In the genomic region with DNA sequence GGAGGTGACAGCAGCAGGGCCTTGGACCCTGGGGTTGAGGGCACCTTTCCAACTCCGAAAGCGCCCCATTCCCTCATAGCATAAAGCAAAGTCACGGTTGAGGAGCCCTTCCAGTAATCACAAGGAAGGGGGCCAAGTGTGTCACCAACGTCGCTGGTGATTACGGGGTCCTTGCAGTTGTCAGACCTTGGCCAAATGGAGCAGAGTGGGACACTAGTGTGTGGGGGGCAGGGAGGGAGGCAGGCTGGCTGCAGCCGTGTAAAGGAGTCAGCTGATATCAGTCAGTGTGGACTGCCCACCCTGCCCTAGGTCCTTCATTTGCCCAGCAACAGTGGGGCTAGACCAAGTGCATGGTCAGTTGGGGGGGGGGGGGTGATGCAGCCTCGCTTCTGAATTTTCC, we compare ENCODE assay signal across 8 mouse cellular contexts. TPM values are rescaled to one million over a fixed set of nuclear protein-coding genes. Genes with fewer than 3 reads are reported as not detected.
DNase-seq lines count a peak whose midpoint lies in the region; ATAC-seq lines count a peak whose summit lies in the region.

No protein-coding gene starts in this region.

- H3K9ac ChIP-seq in heart, embryonic 16.5 days (ENCODE audit: low read length): peak overlapping the region; percentile 41; the same call in 1 of the 2 replicates
- H3K9ac ChIP-seq in hindbrain, embryonic 12.5 days: peak overlapping the region; percentile 79

- no peaks in the 10 kb centered on the region for H3K27me3 ChIP-seq in heart, embryonic 16.5 days (ENCODE audit: control insufficient read depth, insufficient read depth, low read length)
- no peaks in the 10 kb centered on the region for H3K27me3 ChIP-seq in hindbrain, embryonic 12.5 days

- peak overlapping the region; percentile 89 for H3K4me3 ChIP-seq in heart, embryonic 16.5 days (ENCODE audit: low read length)
- H3K4me3 ChIP-seq in hindbrain, embryonic 12.5 days: peak overlapping the region; percentile 69

- H3K9me3 ChIP-seq in heart, embryonic 16.5 days (replicated peaks; ENCODE audit: control insufficient read depth, low read length): no peaks in the 10 kb centered on the region
- H3K9me3 ChIP-seq in hindbrain, embryonic 12.5 days (replicated peaks): no peaks in the 10 kb centered on the region

- peak overlapping the region; percentile 90 for H3K4me2 ChIP-seq in heart, embryonic 16.5 days (ENCODE audit: low read depth, low read length)
- peak overlapping the region; percentile 89 for H3K4me2 ChIP-seq in hindbrain, embryonic 12.5 days (replicated peaks)

- WGBS in heart, embryonic 16.5 days: 38% methylated on average over 8 of the region's 8 CpGs
- 48% methylated on average over 8 of the region's 8 CpGs for WGBS in hindbrain, embryonic 12.5 days

- no peak overlapping the region for H3K27ac ChIP-seq in heart, embryonic 16.5 days (ENCODE audit: low read length)
- peak overlapping the region; percentile 84 for H3K27ac ChIP-seq in hindbrain, embryonic 12.5 days

- DNase-seq in heart, adult 8-10 months (ENCODE audit: low spot score): no peak
- no peak for DNase-seq in embryo, embryonic 9.5 days (ENCODE audit: extremely low spot score)
- DNase-seq in adrenal gland, postnatal 25 days: no peak
- no peak for DNase-seq in left cerebral cortex, adult 11 months (ENCODE audit: low spot score)

- peaks cover 38% of the 10 kb centered on the region for H3K4me1 ChIP-seq in heart, embryonic 16.5 days (ENCODE audit: control insufficient read depth, insufficient read depth, low read length)
- H3K4me1 ChIP-seq in hindbrain, embryonic 12.5 days: peaks cover 33% of the 10 kb centered on the region

- peaks cover 46% of the 10 kb centered on the region for H3K36me3 ChIP-seq in heart, embryonic 16.5 days (ENCODE audit: control insufficient read depth, insufficient read depth)
- peaks cover 59% of the 10 kb centered on the region for H3K36me3 ChIP-seq in hindbrain, embryonic 12.5 days

- no peak for ATAC-seq in heart, embryonic 16.5 days (replicated peaks; ENCODE audit: extremely low read depth, insufficient read depth, low FRiP score)
- peak; percentile 4; the same call in 1 of the 2 replicates for ATAC-seq in common myeloid progenitor, adult 5-6 weeks (replicated peaks; ENCODE audit: low read depth, poor library complexity, severe bottlenecking)
- peak; percentile 53 for ATAC-seq in hindbrain, embryonic 12.5 days (ENCODE audit: low FRiP score)
- peak; percentile 20 for ATAC-seq in megakaryocyte-erythroid progenitor cell, adult 5-6 weeks (replicated peaks; ENCODE audit: low FRiP score, low TSS enrichment, poor library complexity, severe bottlenecking)

RNA-seq across cellular contexts. Expression of a gene that starts 0.4 kb away (rescaled TPM):
- 1,525 and 1,576 TPM in 2 replicates for polyA plus RNA-seq in heart, embryonic 16.5 days (2015; fragmentation: Nextera tagmentation; extraction: Ambion mirVana)
- 1,000 to 10,000 TPM in 1 of 4 experiments, 100 to 1,000 TPM in 3; 893 to 1,022 (median 969) TPM for total RNA-seq in heart, adult 8-10 months (2022)
- total RNA-seq in common myeloid progenitor, adult 5-6 weeks (2017): 158 and 197 TPM in 2 replicates
- 481 and 483 TPM in 2 replicates for polyA plus RNA-seq in hindbrain, embryonic 12.5 days (2016; fragmentation: Nextera tagmentation; extraction: Ambion mirVana)
- total RNA-seq in megakaryocyte-erythroid progenitor cell, adult 5-6 weeks (2014; fragmentation: Nextera tagmentation): 258 and 264 TPM in 2 replicates
- 179 and 201 TPM in 2 replicates for total RNA-seq in megakaryocyte-erythroid progenitor cell, adult 5-6 weeks (2017)
- total RNA-seq in adrenal gland, postnatal 25 days (2021): 382 and 387 TPM in 2 replicates

RNA-seq across cellular contexts. Expression of a gene that starts 6.0 kb away (rescaled TPM):
- 7.4 and 9.2 TPM in 2 replicates for polyA plus RNA-seq in heart, embryonic 16.5 days (2015; fragmentation: Nextera tagmentation; extraction: Ambion mirVana)
- total RNA-seq in heart, adult 8-10 months (2022): 1 to 10 TPM; 2.0 to 5.8 (median 3.2) TPM
- total RNA-seq in common myeloid progenitor, adult 5-6 weeks (2017): 1.1 and 3.8 TPM in 2 replicates
- 8.7 and 9.2 TPM in 2 replicates for polyA plus RNA-seq in hindbrain, embryonic 12.5 days (2016; fragmentation: Nextera tagmentation; extraction: Ambion mirVana)
- 1.9 and 5.1 TPM in 2 replicates for total RNA-seq in megakaryocyte-erythroid progenitor cell, adult 5-6 weeks (2014; fragmentation: Nextera tagmentation)
- 4.1 and 5.5 TPM in 2 replicates for total RNA-seq in megakaryocyte-erythroid progenitor cell, adult 5-6 weeks (2017)
- total RNA-seq in adrenal gland, postnatal 25 days (2021): 21.7 and 32.2 TPM in 2 replicates

RNA-seq across cellular contexts. Expression of a gene that starts 14.8 kb away (rescaled TPM):
- polyA plus RNA-seq in heart, embryonic 16.5 days (2015; fragmentation: Nextera tagmentation; extraction: Ambion mirVana): 104 and 112 TPM in 2 replicates
- total RNA-seq in heart, adult 8-10 months (2022): 10 to 100 TPM; 72.5 to 79.7 (median 75.8) TPM
- total RNA-seq in common myeloid progenitor, adult 5-6 weeks (2017): 76.5 and 84.3 TPM in 2 replicates
- 200 and 202 TPM in 2 replicates for polyA plus RNA-seq in hindbrain, embryonic 12.5 days (2016; fragmentation: Nextera tagmentation; extraction: Ambion mirVana)
- total RNA-seq in megakaryocyte-erythroid progenitor cell, adult 5-6 weeks (2014; fragmentation: Nextera tagmentation): 85.0 and 100 TPM in 2 replicates
- 75.7 and 80.9 TPM in 2 replicates for total RNA-seq in megakaryocyte-erythroid progenitor cell, adult 5-6 weeks (2017)
- 118 and 136 TPM in 2 replicates for total RNA-seq in adrenal gland, postnatal 25 days (2021)

RNA-seq across cellular contexts. Expression of a gene that starts 14.9 kb away (rescaled TPM):
- 126 and 136 TPM in 2 replicates for polyA plus RNA-seq in heart, embryonic 16.5 days (2015; fragmentation: Nextera tagmentation; extraction: Ambion mirVana)
- total RNA-seq in heart, adult 8-10 months (2022): 1 to 10 TPM in 1 of 4 experiments, under 1 TPM in 3; 0.14 to 1.4 (median 0.40) TPM
- total RNA-seq in common myeloid progenitor, adult 5-6 weeks (2017): 73.5 and 92.1 TPM in 2 replicates
- polyA plus RNA-seq in hindbrain, embryonic 12.5 days (2016; fragmentation: Nextera tagmentation; extraction: Ambion mirVana): 111 and 120 TPM in 2 replicates
- 100 and 181 TPM in 2 replicates for total RNA-seq in megakaryocyte-erythroid progenitor cell, adult 5-6 weeks (2014; fragmentation: Nextera tagmentation)
- total RNA-seq in megakaryocyte-erythroid progenitor cell, adult 5-6 weeks (2017): 90.3 and 111 TPM in 2 replicates
- total RNA-seq in adrenal gland, postnatal 25 days (2021): 10.5 and 11.7 TPM in 2 replicates

RNA-seq across cellular contexts. Expression of a gene that starts 25.6 kb away (rescaled TPM):
- polyA plus RNA-seq in heart, embryonic 16.5 days (2015; fragmentation: Nextera tagmentation; extraction: Ambion mirVana): 3.8 and 4.2 TPM in 2 replicates
- 10 to 100 TPM; 11.6 to 18.4 (median 16.7) TPM for total RNA-seq in heart, adult 8-10 months (2022)
- not detected in 2 replicates for total RNA-seq in common myeloid progenitor, adult 5-6 weeks (2017)
- polyA plus RNA-seq in hindbrain, embryonic 12.5 days (2016; fragmentation: Nextera tagmentation; extraction: Ambion mirVana): 0.52 and 0.92 TPM in 2 replicates
- total RNA-seq in megakaryocyte-erythroid progenitor cell, adult 5-6 weeks (2014; fragmentation: Nextera tagmentation): not detected in 2 replicates
- total RNA-seq in megakaryocyte-erythroid progenitor cell, adult 5-6 weeks (2017): not detected in 2 replicates
- 5.5 and 14.0 TPM in 2 replicates for total RNA-seq in adrenal gland, postnatal 25 days (2021)
